Mouse (Mus musculus): ENCODE results near the gene Parva. TPM values are rescaled to one million over a fixed set of nuclear protein-coding genes. Genes with fewer than 3 reads are reported as not detected.

Gene Parva
- polyA plus RNA-seq, 1 experiment from 2014 or later = 108 TPM

- Histone ChIP-seq H3K9ac (no peak overlapping the region), H3K36me3 (no peaks in the 10 kb centered on the region), H3K4me3 (no peak overlapping the region), H3K27ac (no peak overlapping the region), H3K4me2 (replicated peaks) (no peak overlapping the region), H3K9me3 (0 out of 2 replicates have a peak, but pooled peaks cover 4% of the 10 kb centered on the region), H3K27me3 (no peaks in the 10 kb centered on the region), H3K4me1 (no peaks in the 10 kb centered on the region)
- 78% methylated on average over 10 of the region's 10 CpGs for WGBS
- ATAC-seq (ENCODE audit: low FRiP score, low read depth) = no peak
Measured at GRCm38 (mm10) chr7:112634505-112635213, 207.4 kb downstream of the Parva start.

GRCm38 (mm10) chr7:112635936-112636335 is 208.6 kb downstream of the Parva start:
- Histone ChIP-seq H3K9me3 (0 out of 2 replicates have a peak, but pooled peaks cover 4% of the 10 kb centered on the region), H3K9ac (no peak overlapping the region), H3K4me2 (replicated peaks) (no peak overlapping the region), H3K27ac (no peak overlapping the region), H3K36me3 (no peaks in the 10 kb centered on the region), H3K4me3 (no peak overlapping the region), H3K27me3 (no peaks in the 10 kb centered on the region), H3K4me1 (no peaks in the 10 kb centered on the region)
- ATAC-seq (ENCODE audit: low FRiP score, low read depth) = no peak
- WGBS = 94% methylated on average over 2 of the region's 2 CpGs

Other genes starting within 250 kb of the Parva start
- 2.1 and 2.3 TPM in 2 replicates for gene Mical2, start 201.6 kb upstream of the Parva start, polyA plus RNA-seq (2015; fragmentation: Nextera tagmentation; extraction: Ambion mirVana)

All from limb, embryonic 13.5 days (tissue).